Mouse (Mus musculus) limb, embryonic 14.5 days (tissue): ENCODE results near the gene Ctsz. TPM values are rescaled to one million over a fixed set of nuclear protein-coding genes. Genes with fewer than 3 reads are reported as not detected.

Source experiments
- ATAC-seq: fragments of 200-750 bp; cut with Nextera tagmentation; 2 replicates; pipeline ENCODE4 v1.8.0; 2017; ENCODE audit warnings: low read depth, moderate number of reproducible peaks, moderate TSS enrichment; ENCODE audit not compliant: low FRiP score
- DNase-seq: peaks from one replicate; pipeline ENCODE4 v3.0.0-alpha.2; 2015; ENCODE audit warnings: low spot score
- H3K27ac ChIP-seq: fragments of 300-500 bp; sonication (generic); replicated peaks from 2 replicates; pipeline ENCODE4 v1.5.1; 2014; ENCODE audit warnings: low read depth, mild to moderate bottlenecking, low read length, moderate library complexity, mixed read lengths
- H3K27me3 ChIP-seq: fragments of 300-500 bp; sonication (generic); 2 replicates; pipeline ENCODE4 v1.6.1; 2014; ENCODE audit warnings: low read length, mixed read lengths; ENCODE audit not compliant: control insufficient read depth, insufficient read depth
- H3K36me3 ChIP-seq: fragments of 300-500 bp; sonication (generic); 2 replicates; pipeline ENCODE4 v1.6.1; 2014; ENCODE audit warnings: mild to moderate bottlenecking, low read length, moderate library complexity, mixed read lengths; ENCODE audit not compliant: control insufficient read depth, insufficient read depth
- H3K4me1 ChIP-seq: fragments of 300-500 bp; sonication (generic); 2 replicates; pipeline ENCODE4 v1.6.1; 2014; ENCODE audit warnings: antibody characterized with exemption, low read length, mixed read lengths; ENCODE audit not compliant: control insufficient read depth, insufficient read depth
- H3K4me2 ChIP-seq: fragments of 300-500 bp; sonication (generic); replicated peaks from 2 replicates; pipeline ENCODE4 v1.6.1; 2014; ENCODE audit warnings: low read depth, mild to moderate bottlenecking, low read length, moderate library complexity; ENCODE audit not compliant: severe bottlenecking
- H3K4me3 ChIP-seq: fragments of 300-500 bp; sonication (generic); replicated peaks from 2 replicates; pipeline ENCODE4 v1.5.1; 2014; ENCODE audit warnings: low read length
- H3K9ac ChIP-seq: fragments of 300-500 bp; sonication (generic); 2 replicates; pipeline ENCODE4 v1.6.1; 2014; ENCODE audit warnings: mild to moderate bottlenecking, low read depth, low read length, moderate library complexity; ENCODE audit not compliant: severe bottlenecking
- H3K9me3 ChIP-seq: fragments of 300-500 bp; sonication (generic); 2 replicates; pipeline ENCODE4 v1.6.1; 2016; ENCODE audit warnings: low read length; ENCODE audit not compliant: control insufficient read depth
- POLR2A ChIP-seq: fragments of 200-500 bp; IDR thresholded peaks from 2 replicates; pipeline ENCODE4 v1.8.0; 2012; ENCODE audit warnings: inconsistent platforms, mild to moderate bottlenecking, moderate library complexity, borderline replicate concordance; ENCODE audit not compliant: insufficient read depth, insufficient read length; ENCODE audit errors: extremely low read depth
- WGBS: fragments of 180-500 bp; shearing (Covaris S2); extraction: QIAGEN DNeasy Blood & Tissue Kit; methylation state at CpG from one replicate; pipeline ENCODE4 v1.1.7; 2014; 5-methylcytosine and 5-hydroxymethylcytosine counted together
- polyA plus RNA-seq, 2 experiments: library from polyadenylated mRNA; depleted of rRNA in 1 of 2; stranded (reverse) in 1 of 2; unstranded in 1 of 2; fragments of >200 nt; fragmentation: Nextera tagmentation in 1 of 2; extraction: Ambion mirVana in 1 of 2; gene quantifications; 2 replicates each; pipeline versions ENCODE4 v1.2.1 to v1.2.3; 2012 to 2014

Gene Ctsz
- polyA plus RNA-seq, 2 experiments, result 201 to 221 TPM

- Histone ChIP-seq H3K4me1 (peaks cover 5% of the 10 kb centered on the region; the same call in 1 of the 2 replicates), H3K4me2 (peak overlapping the region; percentile 97), H3K27me3 (no peaks in the 10 kb centered on the region), H3K9ac (peak overlapping the region; percentile 82), H3K9me3 (no peaks in the 10 kb centered on the region), H3K36me3 (peaks cover 53% of the 10 kb centered on the region), H3K4me3 (peak overlapping the region; percentile 83), H3K27ac (peak overlapping the region; percentile 9; the same call in 1 of the 2 replicates)
- TF ChIP-seq POLR2A, result no peak
- 40% methylated on average over 10 of the region's 10 CpGs for WGBS
- no peak for DNase-seq
- ATAC-seq, result 0 out of 2 replicates have a peak, but pooled peaks have one; percentile 7
Observed at GRCm38 (mm10) chr2:174463370-174463769, 24.5 kb upstream of the Ctsz start.

GRCm38 (mm10) chr2:174459365-174459764, 20.5 kb upstream of the Ctsz start:
- no peak for ATAC-seq
- peaks cover 5% of the 10 kb centered on the region; the same call in 1 of the 2 replicates for H3K4me1 ChIP-seq
- WGBS, result 85% methylated on average over 2 of the region's 2 CpGs

GRCm38 (mm10) chr2:174453681-174454080, 14.8 kb upstream of the Ctsz start:
- TF ChIP-seq POLR2A, result no peak
- Histone ChIP-seq H3K36me3 (no peaks in the 10 kb centered on the region), H3K4me3 (no peak overlapping the region), H3K4me1 (no peaks in the 10 kb centered on the region), H3K9me3 (no peaks in the 10 kb centered on the region), H3K27me3 (no peaks in the 10 kb centered on the region), H3K4me2 (no peak overlapping the region), H3K27ac (no peak overlapping the region), H3K9ac (no peak overlapping the region)
- 79% methylated on average over 7 of the region's 7 CpGs for WGBS
- ATAC-seq (no peak), DNase-seq (no peak)

More at GRCm38 (mm10) chr2:174459365-174459764, 20.5 kb upstream of the Ctsz start:
- TF ChIP-seq POLR2A, result no peak
- H3K9me3 ChIP-seq, result no peaks in the 10 kb centered on the region
- no peak overlapping the region for H3K4me2 ChIP-seq
- no peak overlapping the region for H3K9ac ChIP-seq
- no peak for DNase-seq
- H3K36me3 ChIP-seq, result peaks cover 27% of the 10 kb centered on the region
- no peaks in the 10 kb centered on the region for H3K27me3 ChIP-seq
- H3K4me3 ChIP-seq, result no peak overlapping the region
- H3K27ac ChIP-seq, result no peak overlapping the region

- ATAC-seq (no peak), DNase-seq (no peak)
- no peak within 1 kb of the TSS for H3K9ac ChIP-seq
- H3K9me3 ChIP-seq, result no peaks in the 10 kb centered on the region
- no peak within 1 kb of the TSS for H3K4me3 ChIP-seq
- no peaks in the 10 kb centered on the region for H3K27me3 ChIP-seq
- WGBS, result 75% methylated on average over 4 of the region's 4 CpGs
- no peak for TF ChIP-seq POLR2A
- no peak within 1 kb of the TSS for H3K27ac ChIP-seq
- no peak within 1 kb of the TSS for H3K4me2 ChIP-seq
- no peaks in the 10 kb centered on the region; the same call in 1 of the 2 replicates for H3K4me1 ChIP-seq
- H3K36me3 ChIP-seq, result no peaks in the 10 kb centered on the region
Observed at GRCm38 (mm10) chr2:174450353-174450752, 11.5 kb upstream of the Ctsz start, which contains the start of gene Tubb1. Gene Tubb1 (plus strand): TSS chr2:174450695.

GRCm38 (mm10) chr2:174448405-174448804, 9.6 kb upstream of the Ctsz start:
- no peak for TF ChIP-seq POLR2A
- no peak overlapping the region for H3K4me3 ChIP-seq
- no peaks in the 10 kb centered on the region for H3K36me3 ChIP-seq
- H3K9me3 ChIP-seq, result no peaks in the 10 kb centered on the region
- no peaks in the 10 kb centered on the region for H3K27me3 ChIP-seq
- no peak overlapping the region for H3K27ac ChIP-seq
- no peak for ATAC-seq
- H3K4me2 ChIP-seq, result no peak overlapping the region
- no peak for DNase-seq
- H3K9ac ChIP-seq, result no peak overlapping the region
- 82% methylated on average over 4 of the region's 4 CpGs for WGBS
- H3K4me1 ChIP-seq, result no peaks in the 10 kb centered on the region; the same call in 1 of the 2 replicates
